Mouse (Mus musculus) frontal cortex, adult 2 months (tissue): ENCODE measurements around the gene AV320801. TPM values are rescaled to one million over a fixed set of nuclear protein-coding genes. Genes with fewer than 3 reads are reported as not detected.
"Not testable (repeated sequence)": the region's sequence is repeated elsewhere in the genome, so short reads cannot be mapped to it uniquely, and the experiment has no call there.

Source experiments
- DNase-seq, 2 experiments: peaks; one replicate each; pipeline ENCODE4 v3.0.0; 2022; ENCODE audit warnings: low spot score in 1 of 2; ENCODE audit errors: extremely low spot score in 1 of 2
- polyA plus RNA-seq: library from polyadenylated mRNA; depleted of rRNA; stranded (reverse); fragments of >200 nt; gene quantifications from 2 replicates; pipeline ENCODE4 v1.2.3, GENCODE M21; 2012; rRNA removed

AV320801 gene
- not detected in 2 replicates for polyA plus RNA-seq

- DNase-seq = not testable (repeated sequence)
Observed at GRCm38 (mm10) chrX:135494288-135494687, at the start of gene AV320801. Gene AV320801, plus strand, starts transcription at chrX:135494588.

GRCm38 (mm10) chrX:135464160-135464559, 30.2 kb upstream of the AV320801 start:
- not testable (repeated sequence) for DNase-seq

- DNase-seq = not testable (repeated sequence)
Observed at GRCm38 (mm10) chrX:135481902-135482301, 12.5 kb upstream of the AV320801 start.

GRCm38 (mm10) chrX:135483183-135483582, 11.2 kb upstream of the AV320801 start:
- DNase-seq = not testable (repeated sequence)

Other genes starting within 250 kb of the AV320801 start
- gene Pramel3, start 192.3 kb upstream of the AV320801 start, polyA plus RNA-seq = 0.02 TPM in 1 of 2 replicates, not detected in the other
- 0.10 TPM in 1 of 2 replicates, not detected in the other for gene Gm5128, start 121.3 kb upstream of the AV320801 start, polyA plus RNA-seq
- 0.04 TPM in 1 of 2 replicates, not detected in the other for gene Gm7903, start 60.8 kb upstream of the AV320801 start, polyA plus RNA-seq
- gene Nxf7, start 104.2 kb downstream of the AV320801 start, polyA plus RNA-seq = 4.3 and 5.0 TPM in 2 replicates
- not detected in 2 replicates for gene Prame, start 133.1 kb downstream of the AV320801 start, polyA plus RNA-seq
- gene Tcp11x2, start 199.2 kb downstream of the AV320801 start, polyA plus RNA-seq = not detected in 2 replicates
- gene Tmsb15a, start 230.7 kb downstream of the AV320801 start, polyA plus RNA-seq = not detected in 2 replicates
- 15.8 and 20.2 TPM in 2 replicates for gene Armcx5, start 248.1 kb downstream of the AV320801 start, polyA plus RNA-seq
- 180 and 207 TPM in 2 replicates for gene Gprasp1, start 248.1 kb downstream of the AV320801 start, polyA plus RNA-seq